Mouse (Mus musculus) kidney, embryonic 14.5 days (tissue): ENCODE data around the gene Tbrg1. TPM values are rescaled to one million over a fixed set of nuclear protein-coding genes. Genes with fewer than 3 reads are reported as not detected.

Experiments
- ATAC-seq: fragments of 200-750 bp; cut with Nextera tagmentation; 2 replicates; pipeline ENCODE4 v1.8.0; 2017; ENCODE audit warnings: moderate number of reproducible peaks, mild to moderate bottlenecking, moderate TSS enrichment, moderate library complexity; ENCODE audit not compliant: low FRiP score, low TSS enrichment
- H3K27ac ChIP-seq: fragments of 300-500 bp; sonication (generic); 2 replicates; pipeline ENCODE4 v1.5.1; 2014; ENCODE audit warnings: low read depth, mild to moderate bottlenecking, low read length, moderate library complexity, mixed read lengths
- H3K27me3 ChIP-seq: fragments of 300-500 bp; sonication (generic); 2 replicates; pipeline ENCODE4 v1.6.1; 2014; ENCODE audit warnings: mild to moderate bottlenecking, low read length; ENCODE audit not compliant: control insufficient read depth, insufficient read depth
- H3K36me3 ChIP-seq: fragments of 300-500 bp; sonication (generic); 2 replicates; pipeline ENCODE4 v1.6.1; 2014; ENCODE audit warnings: low read length, mixed read lengths; ENCODE audit not compliant: control insufficient read depth, insufficient read depth
- H3K4me1 ChIP-seq: fragments of 300-500 bp; sonication (generic); 2 replicates; pipeline ENCODE4 v1.6.1; 2014; ENCODE audit warnings: low read length, mixed read lengths; ENCODE audit not compliant: control insufficient read depth, insufficient read depth
- H3K4me2 ChIP-seq: fragments of 300-500 bp; sonication (generic); replicated peaks from 2 replicates; pipeline ENCODE4 v1.6.1; 2014; ENCODE audit warnings: low read depth, mild to moderate bottlenecking, low read length
- H3K4me3 ChIP-seq: fragments of 300-500 bp; sonication (generic); 2 replicates; pipeline ENCODE4 v1.5.1; 2014; ENCODE audit warnings: mild to moderate bottlenecking, low read length
- H3K9ac ChIP-seq: fragments of 300-500 bp; sonication (generic); 2 replicates; pipeline ENCODE4 v1.6.1; 2014; ENCODE audit warnings: low read depth, mild to moderate bottlenecking, low read length, moderate library complexity
- H3K9me3 ChIP-seq: fragments of 300-500 bp; sonication (generic); 2 replicates; pipeline ENCODE4 v1.6.1; 2016; ENCODE audit warnings: low read length; ENCODE audit not compliant: control insufficient read depth
- WGBS: fragments of 180-500 bp; shearing (Covaris S2); extraction: QIAGEN DNeasy Blood & Tissue Kit; methylation state at CpG from one replicate; pipeline ENCODE4 v1.1.7; 2014; 5-methylcytosine and 5-hydroxymethylcytosine counted together
- polyA plus RNA-seq: library from polyadenylated mRNA; unstranded; fragments of >200 nt; fragmentation: Nextera tagmentation; extraction: Ambion mirVana; gene quantifications from 2 replicates; pipeline ENCODE4 v1.2.1, GENCODE M21; 2014

Tbrg1 gene
- polyA plus RNA-seq, 1 experiment from 2014 or later = 142 TPM

- Histone ChIP-seq H3K4me2 (peak within 1 kb of the TSS; percentile 81), H3K4me3 (peak within 1 kb of the TSS; percentile 72), H3K9me3 (no peaks in the 10 kb centered on the region), H3K27ac (peak within 1 kb of the TSS; percentile 65), H3K36me3 (no peaks in the 10 kb centered on the region), H3K9ac (peak within 1 kb of the TSS; percentile 65), H3K4me1 (peaks cover 6% of the 10 kb centered on the region; the same call in 1 of the 2 replicates), H3K27me3 (peaks cover 4% of the 10 kb centered on the region; the same call in 1 of the 2 replicates)
- peak; percentile 96 for ATAC-seq
- WGBS = under 1% methylated on average over 45 of the region's 45 CpGs
These were observed 43.8 kb downstream of the Tbrg1 start, which contains the start of gene Spa17 for GRCm38 (mm10) chr9:37613182-37613910. TSS of gene Spa17 (minus strand) at chr9:37613722.

GRCm38 (mm10) chr9:37609558-37609957 lies 47.6 kb downstream of the Tbrg1 start:
- no peak for ATAC-seq
- Histone ChIP-seq H3K4me1 (peaks cover 6% of the 10 kb centered on the region; the same call in 1 of the 2 replicates), H3K27me3 (no peaks in the 10 kb centered on the region), H3K9me3 (no peaks in the 10 kb centered on the region), H3K36me3 (no peaks in the 10 kb centered on the region), H3K27ac (no peak overlapping the region), H3K4me3 (no peak overlapping the region), H3K4me2 (no peak overlapping the region), H3K9ac (no peak overlapping the region)
- 65% methylated on average over 4 of the region's 4 CpGs for WGBS

DNA sequence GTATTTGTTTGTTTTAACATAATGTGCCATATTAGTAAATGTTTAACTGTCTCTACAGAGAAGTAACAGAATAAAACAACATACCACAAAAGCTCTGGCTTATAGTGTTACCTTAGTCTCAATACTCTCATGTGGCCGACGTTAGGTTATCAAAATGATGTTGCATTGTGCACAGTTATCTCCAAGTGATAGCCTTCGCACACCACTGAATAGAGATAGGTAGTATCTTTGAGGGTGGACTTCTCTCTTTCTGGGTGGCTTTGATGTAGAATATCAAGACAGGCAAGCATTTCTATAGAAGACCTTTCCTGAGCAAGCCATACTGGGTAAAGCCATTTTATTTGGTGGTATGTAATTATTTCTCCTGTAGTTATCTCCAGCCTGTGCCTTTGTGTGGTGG lies 52.0 kb downstream of the Tbrg1 start:
- no peak for ATAC-seq
- Histone ChIP-seq H3K36me3 (no peaks in the 10 kb centered on the region), H3K27ac (no peak overlapping the region), H3K9ac (no peak overlapping the region), H3K4me2 (no peak overlapping the region), H3K4me1 (no peaks in the 10 kb centered on the region), H3K27me3 (no peaks in the 10 kb centered on the region), H3K9me3 (no peaks in the 10 kb centered on the region), H3K4me3 (no peak overlapping the region)
- 93% methylated on average over 3 of the region's 3 CpGs for WGBS

DNA sequence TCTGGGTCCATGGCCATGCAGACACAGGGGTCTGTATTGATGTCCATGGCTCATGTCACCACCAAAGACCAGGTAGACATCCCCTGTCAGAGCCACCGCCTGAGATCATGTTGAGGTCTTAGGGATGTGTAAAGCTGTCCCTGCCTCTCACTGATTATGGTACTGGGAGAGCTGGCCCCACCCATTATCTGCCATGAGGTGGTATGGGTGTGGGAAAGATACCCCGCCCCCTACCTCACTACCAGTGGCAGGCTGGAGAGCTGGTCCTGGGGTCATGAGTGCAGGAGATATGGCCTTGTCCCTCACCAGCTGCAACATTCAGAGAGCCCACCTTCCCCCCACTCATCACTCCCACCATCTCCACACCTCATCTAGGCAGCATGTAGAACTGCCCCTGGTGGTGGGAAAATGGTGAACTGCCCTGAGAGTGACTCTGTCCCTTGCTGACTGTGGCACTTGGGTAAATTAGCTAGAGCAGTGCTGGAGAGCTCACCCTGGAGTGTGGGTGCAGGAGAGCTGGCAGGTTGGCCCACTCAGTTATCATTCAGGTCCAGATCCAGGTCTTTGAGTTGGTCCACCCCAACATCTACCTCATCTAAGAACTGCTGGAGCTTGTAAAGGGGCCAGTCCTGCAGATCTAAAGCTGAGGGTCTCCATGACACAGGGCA lies 56.4 kb downstream of the Tbrg1 start:
- no peak; the same call in 1 of the 2 replicates for ATAC-seq
- no peaks in the 10 kb centered on the region for H3K36me3 ChIP-seq
- no peaks in the 10 kb centered on the region for H3K9me3 ChIP-seq
- H3K27ac ChIP-seq = no peak overlapping the region
- H3K27me3 ChIP-seq = no peaks in the 10 kb centered on the region
- WGBS = 88% methylated on average over 2 of the region's 2 CpGs
- H3K4me2 ChIP-seq = no peak overlapping the region
- H3K4me1 ChIP-seq = no peaks in the 10 kb centered on the region
- H3K9ac ChIP-seq = no peak overlapping the region
- H3K4me3 ChIP-seq = no peak overlapping the region

Other genes with a start within 250 kb of the Tbrg1 start
- gene Robo3, start 224.1 kb downstream of the Tbrg1 start, polyA plus RNA-seq = 0.09 and 0.11 TPM in 2 replicates
- 28.5 and 33.2 TPM in 2 replicates for gene Msantd2, start 168.0 kb downstream of the Tbrg1 start, polyA plus RNA-seq
- gene Esam, start 129.2 kb downstream of the Tbrg1 start, polyA plus RNA-seq = 49.7 and 61.8 TPM in 2 replicates
- 1.1 and 1.3 TPM in 2 replicates for gene Vsig2, start 118.1 kb downstream of the Tbrg1 start, polyA plus RNA-seq
- 3.1 and 3.4 TPM in 2 replicates for gene Nrgn, start 104.4 kb downstream of the Tbrg1 start, polyA plus RNA-seq
- gene Siae, start 101.6 kb downstream of the Tbrg1 start, polyA plus RNA-seq = 6.8 and 10.8 TPM in 2 replicates
- gene Spa17, start 43.6 kb downstream of the Tbrg1 start, polyA plus RNA-seq = 6.7 and 8.0 TPM in 2 replicates
- gene Panx3, start 11.9 kb upstream of the Tbrg1 start, polyA plus RNA-seq = not detected in 2 replicates
- gene Olfr160, start 58.9 kb upstream of the Tbrg1 start, polyA plus RNA-seq = not detected in 2 replicates
- gene Olfr874, start 87.8 kb upstream of the Tbrg1 start, polyA plus RNA-seq = not detected in 2 replicates
- gene Olfr875, start 114.5 kb upstream of the Tbrg1 start, polyA plus RNA-seq = not detected in 2 replicates
- not detected in 2 replicates for gene Olfr876, start 145.7 kb upstream of the Tbrg1 start, polyA plus RNA-seq
- not detected in 2 replicates for gene Olfr877, start 197.0 kb upstream of the Tbrg1 start, polyA plus RNA-seq
- not detected in 2 replicates for gene Olfr145, start 239.4 kb upstream of the Tbrg1 start, polyA plus RNA-seq